Mouse (Mus musculus): ENCODE measurements at regions not wholly inside any gene's neighbourhood (a gene's known extent, or its start where the extent isn't known, plus 50 kb on each side); places are given as distances from the start of the nearest gene placed in this dataset.

GRCm38 (mm10) chr1:51535414-51535813, 57.2 kb upstream of the Nabp1 start:
- DNase-seq (ENCODE audit: low spot score in 2 of 2), result no peak

DNA sequence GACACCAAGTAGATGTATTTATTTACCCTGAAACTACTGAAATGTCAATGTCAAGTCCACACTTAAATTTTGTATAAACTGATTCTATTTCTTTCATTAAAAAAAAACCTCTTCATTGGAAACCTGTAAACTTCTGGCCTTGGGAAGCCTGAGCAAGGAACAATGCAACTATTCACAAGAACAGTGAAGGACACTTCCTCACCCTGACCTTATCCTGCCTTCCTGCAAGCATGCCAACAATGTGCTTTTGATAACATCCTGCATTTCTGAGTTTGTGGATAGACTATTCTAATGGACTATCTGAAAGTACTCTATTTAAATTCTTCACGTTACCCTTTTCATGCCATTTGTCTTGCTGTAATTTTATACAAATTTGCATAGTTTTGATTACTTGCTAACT, 53.1 kb upstream of the Nabp1 start:
- no peak for DNase-seq (ENCODE audit: low spot score in 2 of 2)

- DNase-seq (ENCODE audit: low spot score in 2 of 2), result no peak
These were observed 52.1 kb upstream of the Nabp1 start for GRCm38 (mm10) chr1:51530191-51530926.

- no peak for DNase-seq (ENCODE audit: low spot score in 2 of 2)
These were observed 51.4 kb upstream of the Nabp1 start for GRCm38 (mm10) chr1:51529653-51530052.

GRCm38 (mm10) chr1:51528671-51529070, 50.4 kb upstream of the Nabp1 start:
- no peak for DNase-seq (ENCODE audit: low spot score in 2 of 2)

All from spleen, postnatal 14 days (tissue).